Mouse (Mus musculus): ENCODE data around the gene Uroc1.

DNA sequence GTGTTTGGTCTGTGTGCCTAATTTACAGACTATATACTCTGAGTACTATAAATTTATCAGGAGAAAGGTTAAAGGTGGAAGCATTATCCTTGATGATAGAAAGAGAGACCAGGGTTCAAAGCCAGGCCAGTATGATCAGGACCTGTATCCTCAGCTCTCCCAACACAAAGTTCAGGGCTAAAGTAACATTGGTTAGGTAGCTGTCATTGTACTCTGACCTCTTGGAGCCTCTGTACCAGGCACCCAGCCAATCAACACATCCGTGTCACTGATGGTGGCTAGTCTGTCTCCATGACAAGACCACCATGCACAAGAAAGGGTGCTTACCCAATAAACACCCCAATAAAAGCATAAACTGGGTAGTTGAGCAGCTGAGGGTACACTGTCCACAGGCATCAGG, 77.9 kb downstream of the Uroc1 start:
- TF ChIP-seq CTCF (IDR thresholded peaks at IDR 0.05; ENCODE audit: borderline replicate concordance, extremely low read depth, insufficient read depth, insufficient read length) (no peak), POLR2A (IDR thresholded peaks at IDR 0.05; ENCODE audit: borderline replicate concordance, extremely low read depth, insufficient read depth, insufficient read length, poor library complexity, severe bottlenecking) (no peak)

Measured in brain, embryonic 14.5 days (tissue).